Mouse (Mus musculus) induced T-regulatory cell, adult 2 months (primary cell): ENCODE data around the gene Gh.
A peak's percentile ranks its signal among the peaks of the same experiment; 100 is the strongest.
"Not testable (repeated sequence)": the region's sequence is repeated elsewhere in the genome, so short reads cannot be mapped to it uniquely, and the experiment has no call there.

Experiments used
- DNase-seq: peaks from one replicate; pipeline ENCODE4 v3.0.0-alpha.2; 2012; ENCODE audit warnings: low read depth

Gh gene

GRCm38 (mm10) chr11:106301765-106302164 lies at the start of gene Gh:
Gh (minus strand) TSS chr11:106301865.
- no peak for DNase-seq

- DNase-seq = no peak
Observed at GRCm38 (mm10) chr11:106351253-106351652, 49.6 kb upstream of the Gh start.

GRCm38 (mm10) chr11:106350853-106351252 lies 49.2 kb upstream of the Gh start:
- DNase-seq = no peak

- no peak for DNase-seq
Observed at GRCm38 (mm10) chr11:106349772-106350171, 48.1 kb upstream of the Gh start.

GRCm38 (mm10) chr11:106344910-106345309 lies 43.2 kb upstream of the Gh start:
- DNase-seq = no peak

GRCm38 (mm10) chr11:106340990-106341520 lies 39.4 kb upstream of the Gh start:
- no peak for DNase-seq

GRCm38 (mm10) chr11:106339323-106339722 lies 37.7 kb upstream of the Gh start:
- not testable (repeated sequence) for DNase-seq

- no peak for DNase-seq
Observed at GRCm38 (mm10) chr11:106338870-106339269, 37.2 kb upstream of the Gh start.

- DNase-seq = no peak
Observed at GRCm38 (mm10) chr11:106338029-106338428, 36.4 kb upstream of the Gh start.

GRCm38 (mm10) chr11:106334066-106334465 lies 32.4 kb upstream of the Gh start:
- DNase-seq = no peak

- DNase-seq = no peak
Observed at GRCm38 (mm10) chr11:106332458-106332857, 30.8 kb upstream of the Gh start.

GRCm38 (mm10) chr11:106329682-106330081 lies 28.0 kb upstream of the Gh start:
- DNase-seq = peak; percentile 84

- no peak for DNase-seq
Observed at GRCm38 (mm10) chr11:106329128-106329527, 27.5 kb upstream of the Gh start.

- DNase-seq = no peak
Observed at GRCm38 (mm10) chr11:106328521-106328920, 26.9 kb upstream of the Gh start.

- DNase-seq = no peak
Observed at GRCm38 (mm10) chr11:106326475-106326874, 24.8 kb upstream of the Gh start.

- peak; percentile 86 for DNase-seq
Observed at GRCm38 (mm10) chr11:106325566-106326206, 24.0 kb upstream of the Gh start.

- DNase-seq = no peak
Observed at GRCm38 (mm10) chr11:106324858-106325257, 23.2 kb upstream of the Gh start.

GRCm38 (mm10) chr11:106318406-106319366 lies 17.0 kb upstream of the Gh start:
- no peak for DNase-seq

GRCm38 (mm10) chr11:106317801-106318200 lies 16.1 kb upstream of the Gh start:
- no peak for DNase-seq

- no peak for DNase-seq
Observed at GRCm38 (mm10) chr11:106316416-106316815, 14.8 kb upstream of the Gh start.

GRCm38 (mm10) chr11:106314333-106314812 lies 12.7 kb upstream of the Gh start, which contains the start of gene Cd79b:
Cd79b (minus strand) TSS chr11:106314762.
- no peak for DNase-seq

- peak; percentile 33 for DNase-seq
Observed at GRCm38 (mm10) chr11:106313533-106313932, 11.9 kb upstream of the Gh start.

GRCm38 (mm10) chr11:106310123-106310522 lies 8.5 kb upstream of the Gh start:
- DNase-seq = no peak
